Mouse (Mus musculus): ENCODE results near the gene Atxn10. TPM values are rescaled to one million over a fixed set of nuclear protein-coding genes. Genes with fewer than 3 reads are reported as not detected.
A peak's percentile ranks its signal among the peaks of the same experiment; 100 is the strongest.

The Atxn10 gene
- polyA plus RNA-seq, 1 experiment, result 66.8 TPM

- no peak overlapping the region for H3K4me3 ChIP-seq (replicated peaks; ENCODE audit: control insufficient read depth, low read depth, low read length)
- WGBS, result 53% methylated on average over 4 of the region's 4 CpGs
- TF ChIP-seq POLR2A (IDR thresholded peaks at IDR 0.05; ENCODE audit: borderline replicate concordance, control insufficient read depth, low read depth, low read length), result no peak
- no peak for TF ChIP-seq CTCF (IDR thresholded peaks at IDR 0.05; ENCODE audit: control insufficient read depth, insufficient read depth, low read length)
- peaks cover 4% of the 10 kb centered on the region for H3K4me1 ChIP-seq (ENCODE audit: control insufficient read depth, insufficient read depth, low read length)
- peak overlapping the region; percentile 57 for H3K27ac ChIP-seq (ENCODE audit: control insufficient read depth, insufficient read depth, low read depth, low read length, poor library complexity)
These were observed 23.9 kb downstream of the Atxn10 start for GRCm38 (mm10) chr15:85359901-85360300.

- Histone ChIP-seq H3K4me3 (replicated peaks; ENCODE audit: control insufficient read depth, low read depth, low read length) (no peak overlapping the region), H3K4me1 (ENCODE audit: control insufficient read depth, insufficient read depth, low read length) (no peaks in the 10 kb centered on the region; the same call in 1 of the 2 replicates), H3K27ac (ENCODE audit: control insufficient read depth, insufficient read depth, low read depth, low read length, poor library complexity) (no peak overlapping the region)
- TF ChIP-seq POLR2A (IDR thresholded peaks at IDR 0.05; ENCODE audit: borderline replicate concordance, control insufficient read depth, low read depth, low read length) (no peak), CTCF (IDR thresholded peaks at IDR 0.05; ENCODE audit: control insufficient read depth, insufficient read depth, low read length) (no peak)
- WGBS, result 86% methylated on average over 3 of the region's 3 CpGs
These were observed 28.3 kb downstream of the Atxn10 start for GRCm38 (mm10) chr15:85364366-85364765.

GRCm38 (mm10) chr15:85366938-85367337, 30.9 kb downstream of the Atxn10 start:
- no peaks in the 10 kb centered on the region; the same call in 1 of the 2 replicates for H3K4me1 ChIP-seq (ENCODE audit: control insufficient read depth, insufficient read depth, low read length)
- WGBS, result 87% methylated on average over 5 of the region's 5 CpGs
- H3K4me3 ChIP-seq (replicated peaks; ENCODE audit: control insufficient read depth, low read depth, low read length), result no peak overlapping the region
- H3K27ac ChIP-seq (ENCODE audit: control insufficient read depth, insufficient read depth, low read depth, low read length, poor library complexity), result no peak overlapping the region
- TF ChIP-seq POLR2A (IDR thresholded peaks at IDR 0.05; ENCODE audit: borderline replicate concordance, control insufficient read depth, low read depth, low read length) (no peak), CTCF (IDR thresholded peaks at IDR 0.05; ENCODE audit: control insufficient read depth, insufficient read depth, low read length) (no peak)

- no peak for TF ChIP-seq POLR2A (IDR thresholded peaks at IDR 0.05; ENCODE audit: borderline replicate concordance, control insufficient read depth, low read depth, low read length)
- TF ChIP-seq CTCF (IDR thresholded peaks at IDR 0.05; ENCODE audit: control insufficient read depth, insufficient read depth, low read length), result no peak
- WGBS, result 65% methylated on average over 3 of the region's 3 CpGs
- no peaks in the 10 kb centered on the region; the same call in 1 of the 2 replicates for H3K4me1 ChIP-seq (ENCODE audit: control insufficient read depth, insufficient read depth, low read length)
- H3K27ac ChIP-seq (ENCODE audit: control insufficient read depth, insufficient read depth, low read depth, low read length, poor library complexity), result no peak overlapping the region
- no peak overlapping the region for H3K4me3 ChIP-seq (replicated peaks; ENCODE audit: control insufficient read depth, low read depth, low read length)
These were observed 33.7 kb downstream of the Atxn10 start for GRCm38 (mm10) chr15:85369765-85370164.

GRCm38 (mm10) chr15:85373125-85373524, 37.1 kb downstream of the Atxn10 start:
- Histone ChIP-seq H3K4me3 (replicated peaks; ENCODE audit: control insufficient read depth, low read depth, low read length) (no peak overlapping the region), H3K27ac (ENCODE audit: control insufficient read depth, insufficient read depth, low read depth, low read length, poor library complexity) (no peak overlapping the region), H3K4me1 (ENCODE audit: control insufficient read depth, insufficient read depth, low read length) (no peaks in the 10 kb centered on the region)
- TF ChIP-seq POLR2A (IDR thresholded peaks at IDR 0.05; ENCODE audit: borderline replicate concordance, control insufficient read depth, low read depth, low read length) (no peak), CTCF (IDR thresholded peaks at IDR 0.05; ENCODE audit: control insufficient read depth, insufficient read depth, low read length) (no peak)

GRCm38 (mm10) chr15:85383477-85383876, 47.4 kb downstream of the Atxn10 start:
- H3K4me1 ChIP-seq (ENCODE audit: control insufficient read depth, insufficient read depth, low read length), result no peaks in the 10 kb centered on the region; the same call in 1 of the 2 replicates
- H3K27ac ChIP-seq (ENCODE audit: control insufficient read depth, insufficient read depth, low read depth, low read length, poor library complexity), result no peak overlapping the region
- 53% methylated on average over 9 of the region's 9 CpGs for WGBS
- H3K4me3 ChIP-seq (replicated peaks; ENCODE audit: control insufficient read depth, low read depth, low read length), result no peak overlapping the region
- no peak for TF ChIP-seq POLR2A (IDR thresholded peaks at IDR 0.05; ENCODE audit: borderline replicate concordance, control insufficient read depth, low read depth, low read length)
- TF ChIP-seq CTCF (IDR thresholded peaks at IDR 0.05; ENCODE audit: control insufficient read depth, insufficient read depth, low read length), result no peak

- H3K4me1 ChIP-seq (ENCODE audit: control insufficient read depth, insufficient read depth, low read length), result no peaks in the 10 kb centered on the region
- TF ChIP-seq POLR2A (IDR thresholded peaks at IDR 0.05; ENCODE audit: borderline replicate concordance, control insufficient read depth, low read depth, low read length) (no peak), CTCF (IDR thresholded peaks at IDR 0.05; ENCODE audit: control insufficient read depth, insufficient read depth, low read length) (no peak)
- 90% methylated on average over 3 of the region's 3 CpGs for WGBS
- no peak overlapping the region for H3K27ac ChIP-seq (ENCODE audit: control insufficient read depth, insufficient read depth, low read depth, low read length, poor library complexity)
- H3K4me3 ChIP-seq (replicated peaks; ENCODE audit: control insufficient read depth, low read depth, low read length), result no peak overlapping the region
These were observed 52.7 kb downstream of the Atxn10 start for GRCm38 (mm10) chr15:85388696-85389095.

- no peak overlapping the region for H3K27ac ChIP-seq (ENCODE audit: control insufficient read depth, insufficient read depth, low read depth, low read length, poor library complexity)
- 73% methylated on average over 4 of the region's 4 CpGs for WGBS
- no peak overlapping the region for H3K4me3 ChIP-seq (replicated peaks; ENCODE audit: control insufficient read depth, low read depth, low read length)
- no peaks in the 10 kb centered on the region for H3K4me1 ChIP-seq (ENCODE audit: control insufficient read depth, insufficient read depth, low read length)
- TF ChIP-seq POLR2A (IDR thresholded peaks at IDR 0.05; ENCODE audit: borderline replicate concordance, control insufficient read depth, low read depth, low read length) (no peak), CTCF (IDR thresholded peaks at IDR 0.05; ENCODE audit: control insufficient read depth, insufficient read depth, low read length) (no peak)
These were observed 53.9 kb downstream of the Atxn10 start for GRCm38 (mm10) chr15:85389915-85390314.

- Histone ChIP-seq H3K4me1 (ENCODE audit: control insufficient read depth, insufficient read depth, low read length) (no peaks in the 10 kb centered on the region), H3K4me3 (replicated peaks; ENCODE audit: control insufficient read depth, low read depth, low read length) (no peak overlapping the region), H3K27ac (ENCODE audit: control insufficient read depth, insufficient read depth, low read depth, low read length, poor library complexity) (no peak overlapping the region)
- 85% methylated on average over 9 of the region's 9 CpGs for WGBS
- TF ChIP-seq CTCF (IDR thresholded peaks at IDR 0.05; ENCODE audit: control insufficient read depth, insufficient read depth, low read length) (no peak), POLR2A (IDR thresholded peaks at IDR 0.05; ENCODE audit: borderline replicate concordance, control insufficient read depth, low read depth, low read length) (no peak)
These were observed 59.3 kb downstream of the Atxn10 start for GRCm38 (mm10) chr15:85395360-85395759.

Measured in bone marrow, adult 2 months (tissue).